Comparison of ENCODE assay signal across 8 mouse cellular contexts in the genomic region with DNA sequence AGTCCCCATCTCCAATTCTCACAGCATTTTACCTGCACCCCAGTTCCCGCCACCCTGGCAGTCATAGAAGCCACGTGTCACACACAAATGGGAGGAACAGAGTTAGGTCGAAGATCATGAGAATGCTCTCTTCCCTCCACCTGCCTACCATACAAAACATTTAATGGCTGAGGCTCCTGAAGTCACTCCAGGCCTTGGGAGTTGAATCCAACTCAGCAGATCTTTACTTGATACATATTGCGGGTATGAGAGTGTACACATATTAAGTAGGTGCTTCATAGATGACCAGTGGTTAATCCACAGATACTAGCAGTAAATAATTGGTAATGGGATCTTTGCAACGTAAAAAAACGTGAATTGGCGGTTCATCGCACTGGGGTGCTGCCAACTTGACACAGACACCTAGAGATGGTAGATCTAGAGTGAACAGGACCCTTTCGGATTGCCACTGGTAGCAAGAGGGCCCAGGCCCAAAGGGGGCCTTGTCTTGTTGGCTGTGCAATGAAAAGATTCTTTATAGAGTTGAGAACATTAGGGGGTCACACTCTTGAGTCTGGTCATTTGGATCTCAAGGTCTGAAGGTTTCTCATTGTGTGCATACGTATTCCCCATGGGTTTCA. TPM values are rescaled to one million over a fixed set of nuclear protein-coding genes. Genes with fewer than 3 reads are reported as not detected.
DNase-seq lines count a peak whose midpoint lies in the region; ATAC-seq and TF ChIP-seq lines count a peak whose summit lies in the region.

No protein-coding gene starts in this region.

- H3K4me2 ChIP-seq in hindbrain, embryonic 14.5 days (replicated peaks): peak overlapping the region; percentile 78
- peak overlapping the region; percentile 79 for H3K4me2 ChIP-seq in midbrain, postnatal 0 days (ENCODE audit: low read depth, low read length, poor library complexity, severe bottlenecking)

- no peaks in the 10 kb centered on the region for H3K27me3 ChIP-seq in hindbrain, embryonic 14.5 days (ENCODE audit: control insufficient read depth, insufficient read depth, low read length)
- H3K27me3 ChIP-seq in midbrain, postnatal 0 days (ENCODE audit: insufficient read depth, low read length): no peaks in the 10 kb centered on the region

- H3K4me1 ChIP-seq in hindbrain, embryonic 14.5 days (replicated peaks; ENCODE audit: control insufficient read depth, insufficient read depth, low read length): peaks cover 7% of the 10 kb centered on the region
- H3K4me1 ChIP-seq in midbrain, postnatal 0 days (ENCODE audit: insufficient read depth, low read length): peaks cover 6% of the 10 kb centered on the region

- peak overlapping the region; percentile 66 for H3K9ac ChIP-seq in hindbrain, embryonic 14.5 days
- peak overlapping the region; percentile 67 for H3K9ac ChIP-seq in midbrain, postnatal 0 days (replicated peaks; ENCODE audit: low read length, poor library complexity, severe bottlenecking)

- 68% methylated on average over 10 of the region's 10 CpGs for whole genome bisulfite sequencing in hindbrain, embryonic 14.5 days
- WGBS in midbrain, postnatal 0 days: 69% methylated on average over 10 of the region's 10 CpGs

- no peak; the same call in 1 of the 2 replicates for ATAC-seq in hindbrain, embryonic 14.5 days (ENCODE audit: low FRiP score)
- ATAC-seq in midbrain, postnatal 0 days (ENCODE audit: low FRiP score): no peak; the same call in 1 of the 2 replicates

- no peak for TF ChIP-seq CTCF in midbrain, postnatal 0 days (IDR thresholded peaks at IDR 0.05)

- DNase-seq in cerebellum, adult 11 months: peak; percentile 14
- no peak for DNase-seq in cerebellum, postnatal 4 days (ENCODE audit: low spot score in 2 of 2)
- peak; percentile 8 for DNase-seq in right cerebral cortex, postnatal 4 days
- DNase-seq in right cerebral cortex, postnatal 25 days: no peak
- no peak for DNase-seq in hindbrain, embryonic 14.5 days (ENCODE audit: low spot score)
- no peak for DNase-seq in midbrain, postnatal 0 days (ENCODE audit: low spot score)
- DNase-seq in adrenal gland, postnatal 4 days (ENCODE audit: low spot score in 2 of 2): no peak
- DNase-seq in embryo, embryonic 9.5 days (ENCODE audit: extremely low spot score): no peak

- no peaks in the 10 kb centered on the region for H3K36me3 ChIP-seq in hindbrain, embryonic 14.5 days (replicated peaks; ENCODE audit: control insufficient read depth, insufficient read depth)
- H3K36me3 ChIP-seq in midbrain, postnatal 0 days (ENCODE audit: insufficient read depth, low read length): no peaks in the 10 kb centered on the region

- no peaks in the 10 kb centered on the region for H3K9me3 ChIP-seq in hindbrain, embryonic 14.5 days (ENCODE audit: control insufficient read depth, low read length)
- no peaks in the 10 kb centered on the region for H3K9me3 ChIP-seq in midbrain, postnatal 0 days (ENCODE audit: low read length)

- peak overlapping the region; percentile 66 for H3K4me3 ChIP-seq in hindbrain, embryonic 14.5 days (replicated peaks; ENCODE audit: low read length)
- peak overlapping the region; percentile 70 for H3K4me3 ChIP-seq in midbrain, postnatal 0 days (ENCODE audit: low read depth, low read length)

- H3K27ac ChIP-seq in hindbrain, embryonic 14.5 days: peak overlapping the region; percentile 69; the same call in 1 of the 2 replicates
- peak overlapping the region; percentile 62 for H3K27ac ChIP-seq in midbrain, postnatal 0 days (ENCODE audit: low read depth, low read length)

RNA-seq across cellular contexts. Expression of a gene that starts 0.6 kb away (rescaled TPM):
- polyA plus RNA-seq in hindbrain, embryonic 14.5 days (2014; fragmentation: Nextera tagmentation; extraction: Ambion mirVana): 16.6 and 20.8 TPM in 2 replicates
- total RNA-seq in midbrain, postnatal 0 days (2014; rRNA removed): 17.3 and 18.9 TPM in 2 replicates
- polyA plus RNA-seq in midbrain, postnatal 0 days (2015; fragmentation: Nextera tagmentation; extraction: Ambion mirVana): 16.1 and 16.8 TPM in 2 replicates
- total RNA-seq in adrenal gland, postnatal 4 days (2021): 1 to 10 TPM; 6.5 to 8.2 TPM

Comparison
In these comparisons a context has a peak if more than half of its experiments do, and no peak if none do; other contexts are left out.
1. DNase-seq: peak in cerebellum, adult 11 months (single experiment) and right cerebral cortex, postnatal 4 days (single experiment); none in cerebellum, postnatal 4 days (0 of 2), right cerebral cortex, postnatal 25 days (single experiment), hindbrain, embryonic 14.5 days (single experiment), midbrain, postnatal 0 days (single experiment), adrenal gland, postnatal 4 days (0 of 2) and embryo, embryonic 9.5 days (single experiment).